Mouse (Mus musculus) neural tube, embryonic 11.5 days (tissue): Measurements from ENCODE around the gene Fam19a5. TPM values are rescaled to one million over a fixed set of nuclear protein-coding genes. Genes with fewer than 3 reads are reported as not detected.

Source experiments
- ATAC-seq: fragments of 200-750 bp; cut with Nextera tagmentation; 2 replicates; pipeline ENCODE4 v1.8.0; 2017; ENCODE audit warnings: moderate number of reproducible peaks, mild to moderate bottlenecking, moderate TSS enrichment, moderate library complexity; ENCODE audit not compliant: insufficient read depth, low FRiP score, low TSS enrichment
- DNase-seq: peaks from one replicate; pipeline ENCODE4 v3.0.0-alpha.2; 2015; ENCODE audit warnings: low spot score
- H3K27ac ChIP-seq: fragments of 300-500 bp; sonication (generic); 2 replicates; pipeline ENCODE4 v1.5.1; 2014; ENCODE audit warnings: low read depth, mild to moderate bottlenecking, low read length
- H3K27me3 ChIP-seq: fragments of 300-500 bp; sonication (generic); 2 replicates; pipeline ENCODE4 v1.6.1; 2014; ENCODE audit warnings: mild to moderate bottlenecking, low read length, mixed read lengths; ENCODE audit not compliant: control insufficient read depth, insufficient read depth
- H3K36me3 ChIP-seq: fragments of 300-500 bp; sonication (generic); 2 replicates; pipeline ENCODE4 v1.6.1; 2014; ENCODE audit warnings: mild to moderate bottlenecking, low read length, moderate library complexity, mixed read lengths; ENCODE audit not compliant: control insufficient read depth, insufficient read depth
- H3K4me1 ChIP-seq: fragments of 300-500 bp; sonication (generic); 2 replicates; pipeline ENCODE4 v1.6.1; 2014; ENCODE audit warnings: low read length, mixed read lengths; ENCODE audit not compliant: control insufficient read depth, insufficient read depth
- H3K4me2 ChIP-seq: fragments of 300-500 bp; sonication (generic); 2 replicates; pipeline ENCODE4 v1.6.1; 2014; ENCODE audit warnings: low read depth, mild to moderate bottlenecking, moderate library complexity
- H3K4me3 ChIP-seq: fragments of 300-500 bp; sonication (generic); 2 replicates; pipeline ENCODE4 v1.5.1; 2014; ENCODE audit warnings: low read depth, low read length
- H3K9ac ChIP-seq: fragments of 300-500 bp; sonication (generic); 2 replicates; pipeline ENCODE4 v1.6.1; 2014; ENCODE audit warnings: mild to moderate bottlenecking, low read length
- H3K9me3 ChIP-seq: fragments of 300-500 bp; sonication (generic); 2 replicates; pipeline ENCODE4 v1.6.1; 2016; ENCODE audit warnings: low read length; ENCODE audit not compliant: control insufficient read depth
- WGBS: fragments of 180-500 bp; shearing (Covaris S2); extraction: QIAGEN DNeasy Blood & Tissue Kit; methylation state at CpG from one replicate; pipeline ENCODE4 v1.1.7; 2014; 5-methylcytosine and 5-hydroxymethylcytosine counted together
- polyA plus RNA-seq: library from polyadenylated mRNA; unstranded; fragments of >200 nt; fragmentation: Nextera tagmentation; extraction: Ambion mirVana; gene quantifications from 2 replicates; pipeline ENCODE4 v1.2.1, GENCODE M21; 2014

The Fam19a5 gene
- polyA plus RNA-seq: 9.4 and 9.7 TPM in 2 replicates

- 0 out of 2 replicates have a peak within 1 kb of the TSS, but pooled peaks have one; percentile 27 for H3K27ac ChIP-seq
- DNase-seq (peak; percentile 90), ATAC-seq (peak; percentile 84)
- WGBS: 8% methylated on average over 12 of the region's 67 CpGs
- peaks cover 15% of the 10 kb centered on the region for H3K27me3 ChIP-seq
- no peaks in the 10 kb centered on the region for H3K9me3 ChIP-seq
- H3K9ac ChIP-seq: peak within 1 kb of the TSS; percentile 88
- peak within 1 kb of the TSS; percentile 87 for H3K4me2 ChIP-seq
- peak within 1 kb of the TSS; percentile 71 for H3K4me3 ChIP-seq
- peaks cover 7% of the 10 kb centered on the region; the same call in 1 of the 2 replicates for H3K4me1 ChIP-seq
- no peaks in the 10 kb centered on the region for H3K36me3 ChIP-seq
Measured at GRCm38 (mm10) chr15:87543599-87544338, at the start of gene Fam19a5. Fam19a5 (plus strand) TSS chr15:87544299.

GRCm38 (mm10) chr15:87501737-87502136 lies 42.4 kb upstream of the Fam19a5 start:
- no peak for ATAC-seq
- H3K4me2 ChIP-seq: no peak overlapping the region
- no peak overlapping the region for H3K9ac ChIP-seq
- no peaks in the 10 kb centered on the region for H3K36me3 ChIP-seq
- H3K27me3 ChIP-seq: no peaks in the 10 kb centered on the region
- no peaks in the 10 kb centered on the region for H3K4me1 ChIP-seq
- no peak overlapping the region for H3K27ac ChIP-seq
- 82% methylated on average over 3 of the region's 3 CpGs for WGBS
- no peak overlapping the region for H3K4me3 ChIP-seq
- H3K9me3 ChIP-seq: no peaks in the 10 kb centered on the region
- DNase-seq: no peak

GRCm38 (mm10) chr15:87507349-87507748 lies 36.8 kb upstream of the Fam19a5 start:
- Histone ChIP-seq H3K9ac (no peak overlapping the region), H3K4me2 (no peak overlapping the region), H3K4me1 (no peaks in the 10 kb centered on the region), H3K27me3 (no peaks in the 10 kb centered on the region), H3K27ac (no peak overlapping the region), H3K36me3 (no peaks in the 10 kb centered on the region), H3K4me3 (no peak overlapping the region), H3K9me3 (no peaks in the 10 kb centered on the region)
- 73% methylated on average over 3 of the region's 3 CpGs for WGBS
- no peak for DNase-seq
- no peak for ATAC-seq

GRCm38 (mm10) chr15:87510886-87511285 lies 33.2 kb upstream of the Fam19a5 start:
- H3K4me3 ChIP-seq: no peak overlapping the region
- ATAC-seq: no peak
- 92% methylated on average over 4 of the region's 4 CpGs for WGBS

GRCm38 (mm10) chr15:87518161-87518560 lies 25.9 kb upstream of the Fam19a5 start:
- no peak overlapping the region for H3K9ac ChIP-seq
- H3K27ac ChIP-seq: no peak overlapping the region
- H3K4me3 ChIP-seq: no peak overlapping the region
- H3K9me3 ChIP-seq: no peaks in the 10 kb centered on the region
- ATAC-seq (no peak), DNase-seq (no peak)
- no peak overlapping the region for H3K4me2 ChIP-seq
- no peaks in the 10 kb centered on the region for H3K36me3 ChIP-seq
- no peaks in the 10 kb centered on the region for H3K27me3 ChIP-seq
- no peaks in the 10 kb centered on the region for H3K4me1 ChIP-seq

More at GRCm38 (mm10) chr15:87510886-87511285, 33.2 kb upstream of the Fam19a5 start:
- Histone ChIP-seq H3K4me2 (no peak overlapping the region), H3K4me1 (no peaks in the 10 kb centered on the region), H3K27me3 (no peaks in the 10 kb centered on the region), H3K36me3 (no peaks in the 10 kb centered on the region), H3K9me3 (no peaks in the 10 kb centered on the region), H3K27ac (no peak overlapping the region), H3K9ac (no peak overlapping the region)
- no peak for DNase-seq

GRCm38 (mm10) chr15:87529271-87529670 lies 14.8 kb upstream of the Fam19a5 start:
- H3K4me3 ChIP-seq: no peak overlapping the region
- H3K36me3 ChIP-seq: no peaks in the 10 kb centered on the region
- no peaks in the 10 kb centered on the region for H3K9me3 ChIP-seq
- H3K4me1 ChIP-seq: no peaks in the 10 kb centered on the region
- no peaks in the 10 kb centered on the region for H3K27me3 ChIP-seq
- WGBS: 83% methylated on average over 4 of the region's 4 CpGs
- no peak for DNase-seq
- ATAC-seq: no peak
- no peak overlapping the region for H3K4me2 ChIP-seq
- H3K9ac ChIP-seq: no peak overlapping the region
- no peak overlapping the region for H3K27ac ChIP-seq

GRCm38 (mm10) chr15:87541656-87542055 lies 2.4 kb upstream of the Fam19a5 start:
- no peaks in the 10 kb centered on the region for H3K36me3 ChIP-seq
- H3K4me3 ChIP-seq: no peak overlapping the region
- no peak overlapping the region for H3K4me2 ChIP-seq
- DNase-seq (no peak), ATAC-seq (no peak)
- H3K4me1 ChIP-seq: peaks cover 3% of the 10 kb centered on the region; the same call in 1 of the 2 replicates
- no peak overlapping the region for H3K9ac ChIP-seq
- no peaks in the 10 kb centered on the region for H3K9me3 ChIP-seq
- 58% methylated on average over 1 of the region's 1 CpGs for WGBS
- H3K27ac ChIP-seq: no peak overlapping the region
- peaks cover 15% of the 10 kb centered on the region for H3K27me3 ChIP-seq

GRCm38 (mm10) chr15:87544401-87545129 lies 466 bp downstream of the Fam19a5 start:
- Histone ChIP-seq H3K27ac (0 out of 2 replicates have a peak overlapping the region, but pooled peaks have one; percentile 27), H3K4me1 (peaks cover 8% of the 10 kb centered on the region; the same call in 1 of the 2 replicates)

More at GRCm38 (mm10) chr15:87544401-87545129, 466 bp downstream of the Fam19a5 start:
- under 1% methylated on average over 63 of the region's 84 CpGs for WGBS
- Histone ChIP-seq H3K27me3 (peaks cover 15% of the 10 kb centered on the region), H3K9ac (peak overlapping the region; percentile 88), H3K4me3 (peak overlapping the region; percentile 71), H3K4me2 (peak overlapping the region; percentile 87), H3K9me3 (no peaks in the 10 kb centered on the region), H3K36me3 (no peaks in the 10 kb centered on the region)
- DNase-seq (peak; percentile 79), ATAC-seq (peak; percentile 56; the same call in 1 of the 2 replicates)
